Mouse (Mus musculus): ENCODE results near the gene Cyp4f16.
"Not testable (repeated sequence)": the region's sequence is repeated elsewhere in the genome, so short reads cannot be mapped to it uniquely, and the experiment has no call there.

Gene Cyp4f16

DNA sequence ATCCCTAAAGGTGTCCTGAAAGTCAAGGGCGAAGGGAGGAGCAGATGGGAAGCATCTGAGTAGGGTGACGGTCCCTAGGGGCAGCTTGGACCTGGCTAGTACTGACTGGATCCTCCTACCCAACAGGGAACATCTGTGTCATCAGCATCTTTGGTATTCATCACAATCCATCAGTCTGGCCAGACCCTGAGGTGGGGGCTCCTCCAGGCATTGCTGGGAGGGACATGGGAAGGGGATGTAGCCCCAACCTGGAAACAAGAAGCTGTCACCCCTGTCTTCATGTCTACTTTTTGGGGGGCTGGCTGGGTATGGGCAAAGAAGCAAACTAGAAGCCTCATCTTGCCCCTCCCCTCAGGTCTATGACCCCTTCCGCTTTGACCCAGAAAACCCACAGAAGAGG lies 14.0 kb downstream of the Cyp4f16 start:
- in situ Hi-C loops (cut with MboI, MseI), result loop anchor here in 1 of 2 experiments (5.0 kb wide), 2 partner anchors 82 to 127 kb away; no protein-coding TSS in a partner anchor

DNA sequence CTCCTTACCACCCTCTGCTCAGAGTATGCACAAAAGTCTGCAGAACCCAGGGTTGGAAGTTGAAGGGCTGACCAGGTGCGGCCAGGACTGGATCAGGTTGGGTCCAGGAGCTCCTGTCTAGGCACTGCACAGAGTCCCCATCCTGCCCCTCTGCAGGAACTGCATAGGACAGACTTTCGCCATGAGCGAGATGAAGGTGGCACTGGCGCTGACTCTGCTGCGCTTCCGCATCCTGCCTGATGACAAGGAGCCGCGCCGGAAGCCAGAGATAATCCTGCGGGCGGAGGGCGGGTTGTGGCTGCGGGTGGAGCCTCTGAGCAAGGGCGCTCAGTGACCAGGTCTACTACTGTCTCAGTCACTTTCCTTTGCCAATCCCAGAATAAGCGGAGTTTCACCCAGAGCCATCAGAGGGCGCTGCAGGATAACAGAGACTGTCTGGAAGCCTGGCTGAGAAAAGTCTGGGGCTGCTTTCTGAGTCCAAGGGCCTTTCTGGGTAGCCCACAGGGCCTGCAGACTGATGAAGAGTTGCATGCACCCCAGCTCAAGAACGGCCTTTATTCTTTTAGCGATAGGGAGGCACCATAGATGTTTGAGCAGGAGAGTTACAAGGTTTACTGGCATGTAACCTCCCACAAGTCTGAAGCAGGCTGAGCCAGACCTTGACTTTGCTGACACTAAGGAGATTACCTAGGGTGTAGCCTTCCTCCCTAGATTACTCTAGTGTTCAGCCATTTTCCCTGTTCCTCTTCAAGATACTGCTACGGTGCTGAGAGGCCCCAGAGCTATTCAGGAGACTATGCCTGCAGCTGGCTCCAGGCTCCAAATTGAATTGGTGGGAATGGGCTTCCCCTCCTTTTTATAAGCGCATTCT lies 14.8 kb downstream of the Cyp4f16 start:
- in situ Hi-C loops (cut with MboI, MseI), result loop anchor here in 1 of 2 experiments (5.0 kb wide), 2 partner anchors 81 to 126 kb away; no protein-coding TSS in a partner anchor

DNA sequence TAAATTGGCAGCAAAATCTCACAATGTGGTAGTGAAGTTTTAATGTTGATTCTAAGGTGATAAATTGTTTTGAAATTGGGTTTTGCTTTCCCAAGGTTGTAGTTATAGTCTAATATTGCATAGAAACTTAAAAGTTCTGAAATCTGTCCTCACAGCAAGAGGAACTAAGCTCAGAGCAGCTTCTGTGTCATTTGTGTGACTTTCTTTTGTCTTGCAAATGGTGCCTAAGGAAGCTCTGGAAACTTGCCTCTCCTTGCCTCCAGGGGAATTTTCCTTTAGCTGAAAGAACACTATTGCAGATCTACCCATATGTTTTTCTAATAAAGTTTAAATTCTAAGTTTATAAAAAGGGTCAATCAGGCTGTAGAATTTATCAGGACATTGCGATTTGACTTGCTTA lies 16.7 kb downstream of the Cyp4f16 start:
- in situ Hi-C loops (cut with MboI, MseI), result loop anchor here in 1 of 2 experiments (5.0 kb wide), 2 partner anchors 79 to 124 kb away; no protein-coding TSS in a partner anchor

DNA sequence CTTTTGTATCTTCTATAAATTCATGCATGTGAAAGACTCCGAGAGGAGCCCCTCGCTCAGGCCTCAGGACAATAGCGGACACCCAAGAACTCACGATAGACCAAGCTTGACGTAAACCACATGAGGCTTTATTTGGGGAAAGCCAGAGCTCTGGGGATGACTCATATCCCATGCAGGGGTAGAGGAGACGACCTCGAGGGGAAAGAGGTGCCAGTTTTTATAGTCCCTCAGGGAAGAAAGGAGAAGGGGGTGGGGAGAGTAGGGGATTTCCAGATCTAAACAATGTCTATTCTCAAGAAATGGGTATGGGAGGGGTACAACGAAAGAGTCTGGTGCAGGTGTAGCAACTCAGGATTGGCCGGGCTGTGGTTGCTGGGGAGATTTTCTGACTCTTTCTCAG lies 18.0 kb downstream of the Cyp4f16 start:
- in situ Hi-C loops (cut with MboI, MseI), result loop anchor here in 1 of 2 experiments (5.0 kb wide), 2 partner anchors 78 to 123 kb away; no protein-coding TSS in a partner anchor

DNA sequence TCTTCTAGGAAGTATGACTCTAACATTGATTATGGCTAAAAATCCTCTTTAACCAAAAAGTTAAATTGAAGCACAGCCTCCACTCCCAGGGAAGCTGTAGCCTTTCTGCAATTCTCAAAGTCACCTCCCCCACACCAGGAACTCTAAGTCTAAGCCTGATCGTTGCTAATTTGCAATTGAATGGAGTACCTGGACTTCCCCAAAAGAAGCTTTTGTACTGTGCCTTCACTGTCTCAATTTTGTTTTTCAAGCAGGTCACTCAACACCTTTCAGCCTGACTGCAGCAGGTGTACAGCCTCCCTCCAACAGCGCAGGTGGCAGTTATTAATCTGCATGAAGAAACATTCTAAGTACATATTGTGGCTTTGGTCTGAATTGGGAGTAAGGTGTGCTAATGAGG lies 26.9 kb downstream of the Cyp4f16 start:
- in situ Hi-C loops (cut with MboI, MseI), result not testable (repeated sequence)

DNA sequence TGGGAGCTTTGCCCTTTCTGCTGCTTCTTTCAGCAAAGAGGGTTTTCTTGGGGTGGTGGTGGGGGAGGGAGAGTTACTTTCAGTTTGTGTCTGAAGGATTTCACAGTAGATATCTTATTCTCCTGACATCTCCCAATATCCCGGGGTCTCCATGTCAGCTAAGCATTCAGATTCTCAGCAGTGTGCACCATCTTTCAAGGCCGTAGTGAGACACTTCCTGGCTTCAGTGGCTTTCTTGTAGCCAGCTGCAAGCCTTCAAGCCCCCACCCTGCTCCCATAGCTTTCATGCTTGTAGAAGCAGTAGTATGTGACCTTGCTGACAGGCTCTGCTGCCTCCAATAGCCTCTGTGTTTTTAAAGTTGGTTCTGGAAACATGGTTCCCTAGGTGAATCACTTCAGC lies 36.9 kb downstream of the Cyp4f16 start:
- in situ Hi-C loops (cut with MboI, MseI), result loop anchor here in 1 of 2 experiments (5.0 kb wide), 1 partner anchor 41 kb away; no protein-coding TSS in a partner anchor

DNA sequence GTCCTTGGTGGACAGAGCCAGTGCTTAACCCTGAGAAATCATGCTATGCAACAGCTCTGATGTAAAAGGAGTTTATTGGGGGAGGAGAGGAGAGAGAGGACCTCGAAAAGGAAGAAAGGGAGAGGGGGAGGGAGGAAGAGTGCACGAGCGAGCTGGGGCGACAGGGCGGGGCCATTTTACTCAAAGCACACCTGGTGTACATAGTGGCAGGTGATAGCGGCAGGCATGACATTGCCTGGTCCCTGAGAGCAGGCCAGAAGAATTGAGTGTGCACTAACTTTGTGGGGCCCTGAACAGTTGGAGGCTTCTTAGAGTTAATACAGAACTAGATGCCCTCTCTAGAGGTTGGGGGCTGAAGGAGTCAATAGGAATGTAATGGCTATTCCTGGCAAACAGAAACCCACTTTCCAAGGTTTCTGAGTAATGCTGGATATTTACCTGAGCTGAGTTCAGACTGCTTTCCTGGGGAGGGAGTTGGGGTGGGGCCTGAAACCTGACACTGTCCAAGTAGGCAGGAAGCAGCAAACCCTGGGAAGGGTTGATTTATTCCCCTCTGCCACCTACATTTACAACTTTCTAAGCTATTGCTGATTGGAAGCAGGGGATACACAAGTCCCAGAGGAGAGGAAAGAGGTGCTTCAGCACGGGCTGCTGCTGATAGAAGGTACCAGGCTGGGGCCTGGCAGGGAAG lies 41.3 kb downstream of the Cyp4f16 start:
- in situ Hi-C loops (cut with MboI, MseI), result no loop called here

DNA sequence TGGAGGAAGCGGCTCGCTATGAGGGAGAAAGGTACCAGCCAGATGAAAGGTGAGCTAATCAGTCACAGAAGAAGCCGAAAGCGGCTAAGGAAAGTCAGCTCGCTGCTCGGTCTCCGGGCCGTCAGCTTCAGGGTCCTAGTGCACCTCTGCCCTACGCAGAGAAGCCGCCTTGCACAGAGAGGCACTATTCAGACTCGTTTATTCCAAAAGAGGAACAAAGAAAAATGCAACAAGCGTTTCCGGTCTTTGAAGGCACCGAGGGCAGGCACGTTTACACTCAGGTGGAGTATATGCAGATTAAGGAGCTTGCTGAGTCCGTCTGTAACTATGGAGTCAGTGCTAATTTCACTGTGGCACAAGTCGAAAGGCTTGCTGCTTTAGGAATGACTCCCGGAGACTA lies 60.1 kb downstream of the Cyp4f16 start:
- in situ Hi-C loops (cut with MboI, MseI), result no loop called here
